Mouse (Mus musculus): ENCODE measurements around the gene Trak1.

GRCm38 (mm10) chr9:121374864-121375255 is 77.6 kb downstream of the Trak1 start:
- TF ChIP-seq POLR2A (IDR thresholded peaks at IDR 0.05; ENCODE audit: extremely low read depth, insufficient read depth, low read length) (no peak), CTCF (IDR thresholded peaks at IDR 0.05; ENCODE audit: low read depth, low read length) (no peak)
